ENCODE assay signal across 19 mouse cellular contexts in the genomic region with DNA sequence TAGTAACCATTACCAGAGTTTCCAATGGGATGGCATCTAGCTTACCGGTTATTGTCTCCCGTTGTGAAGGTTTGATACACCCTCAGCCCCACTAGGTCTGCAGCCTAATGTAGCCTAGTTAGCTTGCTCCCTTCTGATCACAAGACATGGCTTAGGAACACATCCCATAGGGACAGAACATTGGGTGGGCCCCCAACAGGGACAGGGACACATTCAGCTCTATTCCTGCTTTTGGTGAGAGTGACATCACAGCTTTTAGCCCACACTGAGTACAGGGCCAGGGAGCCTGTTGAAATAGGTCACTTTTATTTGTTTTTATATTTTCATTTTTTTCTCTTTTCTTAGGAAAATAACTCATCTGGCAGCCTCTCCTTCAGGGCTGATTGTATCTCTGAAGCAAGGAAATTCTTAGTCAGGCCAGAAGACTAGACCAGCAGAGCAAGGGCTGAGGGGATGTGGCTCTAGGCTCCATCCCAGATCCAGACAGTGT.
"Had no signal": no experiment of that assay in that cellular context is flagged by ENCODE, and none has a peak within 500 bp of the region (broad histone marks: within the 10 kb centered on the region; RNA-seq: fewer than 3 reads in every experiment).

No protein-coding gene starts in this region.

- H3K9ac ChIP-seq: lung, embryonic 14.5 days; midbrain, embryonic 12.5 days; neural tube, embryonic 13.5 days; neural tube, embryonic 15.5 days had no signal

- H3K27me3 ChIP-seq: midbrain, embryonic 12.5 days; neural tube, embryonic 13.5 days; neural tube, embryonic 15.5 days had no signal

- H3K9me3 ChIP-seq: midbrain, embryonic 10.5 days; midbrain, embryonic 12.5 days; neural tube, embryonic 13.5 days; neural tube, embryonic 15.5 days had no signal

- H3K4me1 ChIP-seq: midbrain, embryonic 10.5 days; midbrain, embryonic 12.5 days; neural tube, embryonic 13.5 days had no signal

- H3K27ac ChIP-seq: midbrain, embryonic 10.5 days; midbrain, embryonic 12.5 days; neural tube, embryonic 13.5 days; neural tube, embryonic 15.5 days had no signal

- ATAC-seq: midbrain, embryonic 16.5 days had no signal

- DNase-seq: lung, adult 18-20 months; lung, embryonic 14.5 days; lung, postnatal 10 days; lung, postnatal 4 days; midbrain, embryonic 14.5 days; retina, postnatal 1 day; right cerebral cortex, adult 18-20 months; right cerebral cortex, postnatal 25 days; right cerebral cortex, postnatal 4 days; spleen, adult 18-20 months; thymus, adult 18-20 months; thymus, postnatal 14 days; thymus, postnatal 36 days had no signal

- H3K4me2 ChIP-seq: lung, embryonic 14.5 days; midbrain, embryonic 12.5 days; neural tube, embryonic 13.5 days; neural tube, embryonic 15.5 days had no signal

- H3K4me3 ChIP-seq: midbrain, embryonic 10.5 days; midbrain, embryonic 12.5 days; myocyte; neural tube, embryonic 13.5 days; neural tube, embryonic 15.5 days had no signal
